10 mouse cellular contexts compared by ENCODE assay signal in the genomic region with DNA sequence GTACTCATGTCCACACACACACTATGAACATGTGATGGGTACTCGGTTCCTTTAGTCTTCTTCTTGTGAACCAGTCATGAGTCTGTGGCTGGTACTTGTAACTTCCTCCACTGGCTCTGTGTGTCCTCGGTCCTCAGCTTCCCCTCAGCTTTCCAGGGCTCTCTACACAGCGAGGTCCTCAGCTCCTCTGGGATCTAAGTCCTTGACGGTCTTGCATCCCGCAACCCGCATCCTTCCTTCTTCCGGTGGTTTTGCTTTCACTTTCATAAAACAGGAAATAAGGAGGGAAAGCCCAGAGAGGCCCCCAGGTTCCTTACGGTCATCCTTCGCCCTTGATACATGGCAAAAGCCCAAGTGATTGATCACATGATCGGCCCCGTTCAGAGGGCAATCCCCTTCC. TPM values are rescaled to one million over a fixed set of nuclear protein-coding genes. Genes with fewer than 3 reads are reported as not detected.
DNase-seq lines count a peak whose midpoint lies in the region; ATAC-seq and TF ChIP-seq lines count a peak whose summit lies in the region.
"Had no signal": no experiment of that assay in that cellular context is flagged by ENCODE, and none has a peak within 500 bp of the region (broad histone marks: within the 10 kb centered on the region; RNA-seq: fewer than 3 reads in every experiment).

No protein-coding gene starts in this region.

- TF ChIP-seq POLR2A in thymus, adult 2 months (IDR thresholded peaks at IDR 0.05; ENCODE audit: control insufficient read depth, extremely low read depth, insufficient read depth, low read length, poor library complexity), result no peak

- DNase-seq in thymus, adult 2 months, result no peak
- DNase-seq in thymus, postnatal 36 days, result no peak
- DNase-seq in adrenal gland, postnatal 4 days (ENCODE audit: low spot score in 2 of 2), result no peak
- DNase-seq in c-Kit-positive CD71-positive TER-119-positive erythroid progenitor cells, embryonic 14.5 days (ENCODE audit: low spot score), result no peak
- DNase-seq: lung, postnatal 36 days; right cerebral cortex, postnatal 4 days had no signal

- H3K4me3 ChIP-seq in intestine, embryonic 15.5 days (replicated peaks), result no peak overlapping the region
- no peak overlapping the region for H3K4me3 ChIP-seq in intestine, postnatal 0 days (ENCODE audit: low read depth, low read length)
- H3K4me3 ChIP-seq in thymus, adult 2 months (ENCODE audit: control insufficient read depth, insufficient read depth, low read length), result peak overlapping the region; percentile 53
- H3K4me3 ChIP-seq in liver, embryonic 12.5 days, result no peak overlapping the region
- H3K4me3 ChIP-seq in stomach, embryonic 15.5 days (replicated peaks), result peak overlapping the region; percentile 3; the same call in 1 of the 2 replicates

- no peak for TF ChIP-seq CTCF in intestine, postnatal 0 days (IDR thresholded peaks at IDR 0.05; ENCODE audit: low read depth)
- no peak for TF ChIP-seq CTCF in thymus, adult 2 months (IDR thresholded peaks at IDR 0.05; ENCODE audit: borderline replicate concordance, control insufficient read depth, extremely low read depth, insufficient read depth, low read length, poor library complexity)

- no peaks in the 10 kb centered on the region for H3K36me3 ChIP-seq in intestine, embryonic 15.5 days
- no peaks in the 10 kb centered on the region for H3K36me3 ChIP-seq in intestine, postnatal 0 days (ENCODE audit: control insufficient read depth, insufficient read depth)
- no peaks in the 10 kb centered on the region for H3K36me3 ChIP-seq in thymus, adult 2 months (ENCODE audit: control insufficient read depth, insufficient read depth, low read length)
- no peaks in the 10 kb centered on the region for H3K36me3 ChIP-seq in liver, embryonic 12.5 days
- H3K36me3 ChIP-seq in stomach, embryonic 15.5 days, result no peaks in the 10 kb centered on the region

- no peak for ATAC-seq in intestine, embryonic 15.5 days
- ATAC-seq in intestine, postnatal 0 days, result no peak
- no peak for ATAC-seq in liver, embryonic 12.5 days
- ATAC-seq in stomach, embryonic 15.5 days (ENCODE audit: insufficient read depth, low FRiP score, low read depth), result no peak

- H3K4me1 ChIP-seq in intestine, embryonic 15.5 days (replicated peaks), result no peaks in the 10 kb centered on the region
- H3K4me1 ChIP-seq in intestine, postnatal 0 days (replicated peaks; ENCODE audit: control insufficient read depth, insufficient read depth, low read length), result no peaks in the 10 kb centered on the region
- peaks cover 18% of the 10 kb centered on the region for H3K4me1 ChIP-seq in thymus, adult 2 months (replicated peaks; ENCODE audit: control insufficient read depth, insufficient read depth, low read length)
- no peaks in the 10 kb centered on the region for H3K4me1 ChIP-seq in liver, embryonic 12.5 days
- H3K4me1 ChIP-seq in stomach, embryonic 15.5 days, result no peaks in the 10 kb centered on the region

- 0 out of 2 replicates have a peak overlapping the region, but pooled peaks have one; percentile 5 for H3K4me2 ChIP-seq in intestine, embryonic 15.5 days (replicated peaks)
- H3K4me2 ChIP-seq in intestine, postnatal 0 days (replicated peaks; ENCODE audit: low read depth), result no peak overlapping the region
- H3K4me2 ChIP-seq in liver, embryonic 12.5 days, result peak overlapping the region; percentile 16; the same call in 1 of the 2 replicates
- peak overlapping the region; percentile 8; the same call in 1 of the 2 replicates for H3K4me2 ChIP-seq in stomach, embryonic 15.5 days

- no peaks in the 10 kb centered on the region for H3K27me3 ChIP-seq in intestine, embryonic 15.5 days (replicated peaks)
- no peaks in the 10 kb centered on the region for H3K27me3 ChIP-seq in intestine, postnatal 0 days (replicated peaks; ENCODE audit: control insufficient read depth, insufficient read depth, low read length)
- no peaks in the 10 kb centered on the region for H3K27me3 ChIP-seq in thymus, adult 2 months (ENCODE audit: control insufficient read depth, insufficient read depth, low read length)
- H3K27me3 ChIP-seq in liver, embryonic 12.5 days (replicated peaks), result no peaks in the 10 kb centered on the region
- H3K27me3 ChIP-seq in stomach, embryonic 15.5 days (replicated peaks), result no peaks in the 10 kb centered on the region

- 75% methylated on average over 11 of the region's 11 CpGs for WGBS in intestine, embryonic 15.5 days
- WGBS in intestine, postnatal 0 days, result 71% methylated on average over 11 of the region's 11 CpGs
- 36% methylated on average over 11 of the region's 11 CpGs for WGBS in thymus, adult 2 months
- WGBS in liver, embryonic 12.5 days (ENCODE audit: insufficient replicate concordance), result 56% methylated on average over 11 of the region's 11 CpGs
- WGBS in stomach, embryonic 15.5 days, result 59% methylated on average over 11 of the region's 11 CpGs

- no peak overlapping the region for H3K9ac ChIP-seq in intestine, embryonic 15.5 days
- no peak overlapping the region for H3K9ac ChIP-seq in intestine, postnatal 0 days (ENCODE audit: low read depth, low read length)
- H3K9ac ChIP-seq in liver, embryonic 12.5 days, result no peak overlapping the region
- H3K9ac ChIP-seq in stomach, embryonic 15.5 days, result no peak overlapping the region

- no peak overlapping the region for H3K27ac ChIP-seq in intestine, embryonic 15.5 days
- H3K27ac ChIP-seq in intestine, postnatal 0 days (ENCODE audit: low read depth, low read length), result no peak overlapping the region
- H3K27ac ChIP-seq in thymus, adult 2 months (ENCODE audit: control insufficient read depth, insufficient read depth, low read length), result no peak overlapping the region
- no peak overlapping the region for H3K27ac ChIP-seq in liver, embryonic 12.5 days
- no peak overlapping the region for H3K27ac ChIP-seq in stomach, embryonic 15.5 days

- no peaks in the 10 kb centered on the region for H3K9me3 ChIP-seq in intestine, embryonic 15.5 days
- H3K9me3 ChIP-seq in intestine, postnatal 0 days (ENCODE audit: control insufficient read depth), result no peaks in the 10 kb centered on the region
- no peaks in the 10 kb centered on the region for H3K9me3 ChIP-seq in liver, embryonic 12.5 days (replicated peaks)
- no peaks in the 10 kb centered on the region for H3K9me3 ChIP-seq in stomach, embryonic 15.5 days

RNA-seq across cellular contexts. Expression of gene Tagap, which starts 28.7 kb away (rescaled TPM):
- polyA plus RNA-seq in intestine, embryonic 15.5 days (2015; fragmentation: Nextera tagmentation; extraction: Ambion mirVana), result 1.6 and 1.8 TPM in 2 replicates
- polyA plus RNA-seq in intestine, postnatal 0 days (2015; fragmentation: Nextera tagmentation; extraction: Ambion mirVana), result 0.80 and 1.2 TPM in 2 replicates
- polyA plus RNA-seq in thymus, adult 2 months (2012; rRNA removed), result 8.9 and 9.0 TPM in 2 replicates
- polyA plus RNA-seq in liver, embryonic 12.5 days (2016; fragmentation: Nextera tagmentation; extraction: Ambion mirVana), result 0.73 and 1.1 TPM in 2 replicates
- 1.2 TPM in 2 replicates for polyA plus RNA-seq in stomach, embryonic 15.5 days (2015; fragmentation: Nextera tagmentation; extraction: Ambion mirVana)
- 1 to 10 TPM; 5.2 to 5.4 TPM for total RNA-seq in adrenal gland, postnatal 4 days (2021)

RNA-seq across cellular contexts. Expression of gene Rsph3a, which starts 48.3 kb away (rescaled TPM):
- polyA plus RNA-seq in intestine, embryonic 15.5 days (2015; fragmentation: Nextera tagmentation; extraction: Ambion mirVana), result 45.8 and 51.8 TPM in 2 replicates
- 36.5 and 38.4 TPM in 2 replicates for polyA plus RNA-seq in intestine, postnatal 0 days (2015; fragmentation: Nextera tagmentation; extraction: Ambion mirVana)
- polyA plus RNA-seq in thymus, adult 2 months (2012; rRNA removed), result 47.1 and 54.6 TPM in 2 replicates
- polyA plus RNA-seq in liver, embryonic 12.5 days (2016; fragmentation: Nextera tagmentation; extraction: Ambion mirVana), result 23.0 and 26.0 TPM in 2 replicates
- polyA plus RNA-seq in stomach, embryonic 15.5 days (2015; fragmentation: Nextera tagmentation; extraction: Ambion mirVana), result 52.0 and 75.4 TPM in 2 replicates
- total RNA-seq in adrenal gland, postnatal 4 days (2021), result 10 to 100 TPM; 41.7 to 44.3 TPM

Comparison
In these comparisons a context has a peak if more than half of its experiments do, and no peak if none do; other contexts are left out.
1. H3K4me3 ChIP-seq: peak in thymus, adult 2 months (single experiment) and stomach, embryonic 15.5 days (single experiment); none in intestine, embryonic 15.5 days (single experiment), intestine, postnatal 0 days (single experiment) and liver, embryonic 12.5 days (single experiment).